Mouse (Mus musculus): ENCODE measurements at regions not wholly inside any gene's neighbourhood (a gene's known extent, or its start where the extent isn't known, plus 50 kb on each side); places are given as distances from the start of the nearest gene placed in this dataset.

DNA sequence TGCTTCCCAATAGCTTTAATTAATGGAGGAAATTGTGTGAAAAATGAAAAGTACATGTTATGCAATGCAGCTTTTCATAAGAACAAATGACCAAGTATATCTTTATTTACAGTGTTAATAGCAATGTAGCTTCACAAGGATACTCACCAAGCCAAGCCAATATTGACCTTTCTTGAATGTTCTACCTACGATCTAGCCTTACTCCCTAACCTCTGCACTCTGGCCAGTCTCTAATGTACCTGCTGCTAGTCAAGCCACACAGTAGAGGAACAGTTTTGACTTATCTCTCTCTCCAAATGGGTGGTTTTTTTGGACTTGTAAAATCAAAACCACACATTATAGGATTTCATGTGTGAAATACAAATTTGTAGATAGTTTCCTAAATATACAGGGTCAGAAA is 70.8 kb upstream of the Dpyd start:
- ATAC-seq (replicated peaks; ENCODE audit: poor library complexity, severe bottlenecking): no peak

- no peak for ATAC-seq (replicated peaks; ENCODE audit: poor library complexity, severe bottlenecking)
These were observed 70.1 kb upstream of the Dpyd start for GRCm38 (mm10) chr3:118491871-118492270.

GRCm38 (mm10) chr3:118494611-118495010 is 67.3 kb upstream of the Dpyd start:
- ATAC-seq (replicated peaks; ENCODE audit: poor library complexity, severe bottlenecking): no peak

- no peak for ATAC-seq (replicated peaks; ENCODE audit: poor library complexity, severe bottlenecking)
These were observed 61.7 kb upstream of the Dpyd start for GRCm38 (mm10) chr3:118500234-118500633.

- peak; percentile 56 for ATAC-seq (replicated peaks; ENCODE audit: poor library complexity, severe bottlenecking)
These were observed 54.2 kb upstream of the Dpyd start for GRCm38 (mm10) chr3:118507582-118508237.

DNA sequence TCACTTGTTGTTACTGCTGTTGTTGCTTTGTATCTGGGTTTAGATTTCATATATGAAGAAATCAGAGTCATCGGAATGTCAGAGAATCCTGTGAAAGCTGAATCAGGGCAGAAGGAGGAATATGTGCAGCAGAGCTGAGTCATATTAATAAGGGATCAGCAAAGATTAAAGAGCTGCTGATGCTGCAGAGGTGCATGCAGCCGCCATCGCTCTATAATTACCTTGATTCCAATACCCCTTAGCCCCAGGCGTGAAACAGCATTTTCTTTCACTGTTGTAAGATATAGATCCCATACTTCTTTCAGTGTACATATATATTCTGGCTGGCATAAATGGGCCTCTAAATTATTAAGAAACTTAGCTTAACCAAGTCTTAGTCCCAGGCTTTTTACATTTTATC is 51.1 kb upstream of the Dpyd start:
- ATAC-seq (replicated peaks; ENCODE audit: poor library complexity, severe bottlenecking): no peak

DNA sequence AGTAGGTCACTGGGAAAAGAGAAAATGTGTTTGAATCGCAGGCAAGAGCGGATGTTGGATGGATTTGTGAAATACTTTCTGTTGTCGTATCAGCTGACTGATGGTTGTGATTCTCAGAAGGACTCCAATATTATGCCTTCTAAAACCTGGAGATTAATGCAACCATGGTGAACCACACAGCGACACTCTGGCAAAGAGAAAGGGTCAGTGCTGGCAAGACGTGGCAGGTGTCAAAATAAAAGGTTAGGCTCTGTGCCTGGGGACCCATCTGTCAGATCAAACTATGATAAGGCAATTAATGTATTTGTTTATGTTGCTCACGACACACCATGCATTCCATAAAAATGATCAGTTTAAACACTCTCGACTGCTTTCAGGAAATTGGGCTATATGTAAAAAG is 50.0 kb upstream of the Dpyd start:
- no peak for ATAC-seq (replicated peaks; ENCODE audit: poor library complexity, severe bottlenecking)
